Mouse (Mus musculus): ENCODE measurements around the gene Faap20. TPM values are rescaled to one million over a fixed set of nuclear protein-coding genes. Genes with fewer than 3 reads are reported as not detected.

Gene Faap20
- total RNA-seq, 2 experiments from 2014 or later = 22.2 to 24.3 TPM

Other genes with a start within 250 kb of the Faap20 start
- 10 to 100 TPM; 61.7 to 64.3 TPM for gene Plch2, start 193.0 kb upstream of the Faap20 start, total RNA-seq (2021)
- gene Pex10, start 182.8 kb upstream of the Faap20 start, total RNA-seq (2021) = 10 to 100 TPM; 20.3 to 23.0 TPM
- gene Rer1, start 163.4 kb upstream of the Faap20 start, total RNA-seq (2021) = 10 to 100 TPM; 67.0 to 69.1 TPM
- 10 to 100 TPM; 17.8 to 20.6 TPM for gene Morn1, start 163.2 kb upstream of the Faap20 start, total RNA-seq (2021)
- gene Ski, start 27.2 kb upstream of the Faap20 start, total RNA-seq (2021) = 100 to 1,000 TPM; 118 TPM
- gene Prkcz, start 111.6 kb downstream of the Faap20 start, total RNA-seq (2021) = 100 to 1,000 TPM; 123 to 138 TPM
- gene Gabrd, start 148.3 kb downstream of the Faap20 start, total RNA-seq (2021) = 1 to 10 TPM; 8.6 to 9.5 TPM
- gene Cfap74, start 159.4 kb downstream of the Faap20 start, total RNA-seq (2021) = 1 to 10 TPM; 8.6 to 9.6 TPM
- gene Tmem52, start 219.3 kb downstream of the Faap20 start, total RNA-seq (2021) = 1 to 10 TPM; 2.0 to 3.5 TPM
- gene Gnb1, start 241.6 kb downstream of the Faap20 start, total RNA-seq (2021) = 1,000 to 10,000 TPM; 1,004 to 1,032 TPM

Data from layer of hippocampus, postnatal 10 days (tissue).